Mouse (Mus musculus): ENCODE results near the gene Gas2. TPM values are rescaled to one million over a fixed set of nuclear protein-coding genes. Genes with fewer than 3 reads are reported as not detected.

Gas2 gene
- polyA plus RNA-seq, 1 experiment, result 10.9 TPM

DNA sequence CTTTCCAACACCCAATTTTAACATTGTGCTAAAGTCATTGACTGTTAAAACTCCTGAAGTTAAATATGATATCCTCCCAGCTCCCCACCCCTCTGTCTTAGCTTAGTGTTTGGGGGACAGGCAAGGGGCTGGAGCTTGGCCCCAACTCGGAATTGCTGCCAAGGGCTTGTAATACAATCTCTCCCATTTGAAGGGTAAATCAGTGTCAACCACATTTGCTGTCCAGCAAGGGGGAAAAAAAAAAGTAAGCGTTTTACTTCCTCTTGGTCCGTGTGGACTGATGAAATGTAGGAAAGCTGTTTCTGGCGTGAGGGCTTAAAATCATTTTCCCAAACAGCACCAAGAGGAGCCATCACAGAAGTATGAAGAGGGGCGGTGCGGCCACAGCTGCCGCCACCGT is 16.9 kb downstream of the Gas2 start:
- H3K27ac ChIP-seq (ENCODE audit: insufficient read depth, low read length), result peak overlapping the region; percentile 83
- H3K4me1 ChIP-seq (ENCODE audit: control insufficient read depth, insufficient read depth, low read length), result no peaks in the 10 kb centered on the region
- peak overlapping the region; percentile 51 for H3K4me3 ChIP-seq (ENCODE audit: insufficient read depth, low read length)
- no peak for TF ChIP-seq CTCF (IDR thresholded peaks at IDR 0.05; ENCODE audit: extremely low read depth, insufficient read depth, low read length)
- TF ChIP-seq POLR2A (IDR thresholded peaks at IDR 0.05; ENCODE audit: extremely low read depth, insufficient read depth, low read length), result no peak

DNA sequence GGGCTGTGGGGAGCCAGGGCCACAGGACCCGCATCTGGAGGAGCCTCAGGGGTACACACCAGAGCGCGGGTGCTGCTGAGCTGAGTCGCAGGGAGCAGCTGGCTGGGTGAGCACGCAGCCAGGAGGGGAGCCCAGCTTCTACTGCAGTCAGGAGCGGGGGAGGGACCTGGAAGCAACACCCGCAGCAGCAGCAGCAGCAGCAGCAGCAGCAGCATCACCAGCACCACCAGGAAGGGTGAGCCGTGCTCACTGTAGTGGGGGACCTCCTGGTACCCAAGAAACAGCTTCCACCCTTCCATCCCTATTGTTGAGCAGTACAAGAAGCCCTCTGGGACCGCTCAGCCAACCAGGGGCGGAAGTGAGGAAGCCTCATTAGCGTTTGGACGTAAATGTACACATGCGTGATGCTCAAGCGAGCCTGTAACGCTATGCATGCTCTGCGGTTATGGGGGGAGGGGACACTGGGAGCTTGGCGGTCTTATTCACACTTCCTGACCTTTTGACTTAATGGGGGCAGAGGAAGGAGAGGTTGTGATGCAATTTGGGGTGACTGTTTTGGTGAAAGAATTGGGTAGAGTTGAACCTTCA is 17.4 kb downstream of the Gas2 start:
- TF ChIP-seq POLR2A (IDR thresholded peaks at IDR 0.05; ENCODE audit: extremely low read depth, insufficient read depth, low read length) (peak; percentile 62; the same call in 1 of the 2 replicates), CTCF (IDR thresholded peaks at IDR 0.05; ENCODE audit: extremely low read depth, insufficient read depth, low read length) (no peak)
- H3K4me1 ChIP-seq (ENCODE audit: control insufficient read depth, insufficient read depth, low read length), result no peaks in the 10 kb centered on the region

DNA sequence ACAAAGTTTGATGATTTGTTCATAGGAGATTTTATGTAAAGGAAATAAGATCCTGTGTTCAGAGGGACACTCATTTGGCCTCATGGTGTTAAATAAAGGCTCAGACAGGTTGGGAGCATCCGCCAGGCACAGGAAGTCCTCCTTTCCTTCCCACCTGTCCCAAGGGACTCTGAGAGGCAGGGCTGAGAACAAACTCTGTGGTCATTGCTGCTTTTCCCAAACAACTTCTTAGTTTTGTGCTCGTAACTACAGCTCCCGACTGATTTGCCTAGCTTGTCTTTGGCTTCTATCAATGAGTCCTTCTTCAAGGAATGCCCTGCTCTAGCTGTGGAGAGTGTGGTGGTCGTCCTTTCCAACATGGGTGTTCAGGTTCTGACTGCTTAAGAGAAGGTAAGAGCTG is 18.3 kb downstream of the Gas2 start:
- TF ChIP-seq CTCF (IDR thresholded peaks at IDR 0.05; ENCODE audit: extremely low read depth, insufficient read depth, low read length) (no peak), POLR2A (IDR thresholded peaks at IDR 0.05; ENCODE audit: extremely low read depth, insufficient read depth, low read length) (no peak)
- no peaks in the 10 kb centered on the region for H3K4me1 ChIP-seq (ENCODE audit: control insufficient read depth, insufficient read depth, low read length)
- H3K4me3 ChIP-seq (ENCODE audit: insufficient read depth, low read length), result no peak overlapping the region
- H3K27ac ChIP-seq (ENCODE audit: insufficient read depth, low read length), result no peak overlapping the region

More for the DNA sequence above, 17.4 kb downstream of the Gas2 start:
- H3K4me3 ChIP-seq (ENCODE audit: insufficient read depth, low read length), result peak overlapping the region; percentile 51
- H3K27ac ChIP-seq (ENCODE audit: insufficient read depth, low read length), result peak overlapping the region; percentile 83

DNA sequence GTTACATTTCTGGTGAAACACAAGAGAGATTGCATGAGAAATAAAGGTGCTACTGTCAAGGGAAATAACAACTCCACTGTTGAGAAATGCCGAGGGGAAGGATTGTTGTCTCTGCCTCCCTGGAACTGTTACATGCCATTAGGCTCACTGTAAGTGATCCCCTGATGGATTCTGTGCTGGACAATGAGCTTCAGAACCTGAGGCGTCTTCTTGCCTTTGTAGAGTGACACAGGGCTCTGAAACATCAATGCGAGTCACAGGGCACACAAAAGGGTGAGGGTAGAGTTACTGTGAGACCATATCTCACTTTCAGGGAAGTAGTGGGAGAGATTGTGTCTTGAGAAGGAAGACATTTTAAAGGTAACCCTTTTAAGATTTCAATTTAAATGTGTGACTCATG is 23.5 kb downstream of the Gas2 start:
- TF ChIP-seq CTCF (IDR thresholded peaks at IDR 0.05; ENCODE audit: extremely low read depth, insufficient read depth, low read length), result no peak
- TF ChIP-seq POLR2A (IDR thresholded peaks at IDR 0.05; ENCODE audit: extremely low read depth, insufficient read depth, low read length), result no peak
- no peak overlapping the region for H3K4me3 ChIP-seq (ENCODE audit: insufficient read depth, low read length)
- H3K4me1 ChIP-seq (ENCODE audit: control insufficient read depth, insufficient read depth, low read length), result no peaks in the 10 kb centered on the region
- no peak overlapping the region for H3K27ac ChIP-seq (ENCODE audit: insufficient read depth, low read length)

DNA sequence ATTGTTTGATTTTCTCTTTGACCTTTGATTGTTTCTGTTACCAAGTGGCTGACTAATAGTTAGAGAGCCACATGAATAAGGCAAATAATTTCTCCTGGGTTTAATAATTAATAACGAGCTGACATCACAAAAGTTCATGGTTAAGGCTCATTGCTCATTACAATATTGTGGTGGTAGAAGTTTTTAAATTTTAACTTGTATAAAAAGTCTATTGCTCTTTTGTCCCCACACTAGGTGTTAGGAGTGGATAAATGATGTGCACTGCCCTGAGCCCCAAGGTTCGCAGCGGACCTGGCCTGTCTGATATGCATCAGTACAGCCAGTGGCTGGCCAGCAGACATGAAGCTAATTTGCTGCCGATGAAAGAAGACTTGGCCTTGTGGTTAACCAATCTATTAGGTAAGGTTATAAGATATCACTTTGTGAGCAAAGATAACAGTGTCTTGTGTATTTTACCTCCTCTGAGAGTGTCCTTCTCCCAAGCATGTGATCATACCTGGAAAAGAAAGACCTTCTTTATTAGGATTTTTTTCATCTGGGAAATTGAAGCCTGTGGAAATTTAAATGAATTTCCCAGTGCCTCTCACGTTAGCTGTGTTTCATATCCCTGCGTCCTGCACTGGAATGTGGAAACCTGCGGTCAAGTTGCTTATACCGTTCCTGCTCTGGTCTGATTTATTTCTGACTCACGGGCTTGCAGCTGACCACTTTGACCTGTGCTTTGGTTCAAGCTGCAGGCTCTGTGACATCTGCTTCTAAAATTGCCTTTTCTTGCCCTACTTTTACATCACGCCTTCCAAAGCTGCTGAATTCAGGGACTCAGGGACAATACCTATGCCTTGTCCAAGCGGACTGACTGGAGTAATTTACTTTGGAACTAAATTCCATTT is 26.1 kb downstream of the Gas2 start:
- no peak overlapping the region for H3K27ac ChIP-seq (ENCODE audit: insufficient read depth, low read length)
- H3K4me1 ChIP-seq (ENCODE audit: control insufficient read depth, insufficient read depth, low read length), result no peaks in the 10 kb centered on the region
- no peak overlapping the region for H3K4me3 ChIP-seq (ENCODE audit: insufficient read depth, low read length)
- TF ChIP-seq POLR2A (IDR thresholded peaks at IDR 0.05; ENCODE audit: extremely low read depth, insufficient read depth, low read length) (no peak), CTCF (IDR thresholded peaks at IDR 0.05; ENCODE audit: extremely low read depth, insufficient read depth, low read length) (no peak)

DNA sequence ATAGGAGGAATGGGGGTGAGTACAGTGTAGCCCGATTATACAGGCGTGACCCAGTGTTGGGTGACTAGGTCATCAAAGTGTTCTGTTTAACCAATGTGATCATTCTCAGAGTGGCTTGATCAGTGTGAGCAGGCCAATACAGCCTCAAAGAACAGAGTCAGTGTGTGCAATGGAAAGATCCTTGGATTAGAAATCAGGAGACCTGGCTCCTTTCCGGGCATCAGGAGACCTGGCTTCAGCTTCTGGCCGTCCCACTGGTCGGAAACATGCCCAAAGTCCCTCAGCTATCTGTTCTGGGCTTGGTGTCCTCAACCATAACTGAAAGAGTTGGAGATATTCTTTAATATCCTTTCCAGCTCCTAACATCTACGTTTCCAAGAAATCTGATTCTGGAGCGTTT is 27.8 kb downstream of the Gas2 start:
- H3K27ac ChIP-seq (ENCODE audit: insufficient read depth, low read length), result no peak overlapping the region
- no peak overlapping the region for H3K4me3 ChIP-seq (ENCODE audit: insufficient read depth, low read length)
- no peaks in the 10 kb centered on the region for H3K4me1 ChIP-seq (ENCODE audit: control insufficient read depth, insufficient read depth, low read length)
- TF ChIP-seq CTCF (IDR thresholded peaks at IDR 0.05; ENCODE audit: extremely low read depth, insufficient read depth, low read length) (no peak), POLR2A (IDR thresholded peaks at IDR 0.05; ENCODE audit: extremely low read depth, insufficient read depth, low read length) (no peak)

DNA sequence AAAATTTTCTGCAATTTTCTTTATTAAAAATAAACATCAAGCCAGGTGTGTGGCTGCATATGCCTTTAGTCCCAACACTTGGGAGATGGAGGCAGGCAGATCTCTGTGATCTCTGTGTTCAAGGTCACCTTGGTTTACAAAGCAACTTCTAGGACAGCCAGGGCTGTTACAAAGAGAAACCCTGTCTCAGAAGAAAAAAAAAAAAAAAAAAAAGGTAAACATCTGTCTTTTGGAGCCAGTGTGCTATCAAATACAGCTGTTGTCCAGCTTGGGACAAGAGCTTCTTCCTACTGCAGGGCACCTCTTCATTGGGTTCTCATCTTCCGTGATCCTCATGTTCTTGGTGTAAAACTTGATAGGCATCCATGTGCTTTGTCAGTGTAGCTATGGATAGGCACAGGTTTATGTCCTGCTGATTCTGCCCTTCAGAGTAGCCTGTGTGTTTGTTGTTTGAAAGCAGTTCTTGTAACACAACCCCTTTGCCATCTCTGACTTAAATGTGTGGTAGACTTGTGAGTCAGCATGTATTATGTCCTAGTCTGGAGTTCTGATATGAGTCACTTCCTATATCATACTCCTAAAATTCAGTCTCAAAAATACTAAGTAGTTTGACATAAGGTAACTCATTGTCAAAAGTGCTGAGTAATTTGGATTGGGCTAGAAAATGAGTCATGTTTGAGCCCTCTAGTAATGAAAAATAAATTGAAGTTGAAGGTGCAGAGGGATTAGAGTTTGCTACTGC is 30.6 kb downstream of the Gas2 start:
- Histone ChIP-seq H3K27ac (ENCODE audit: insufficient read depth, low read length) (no peak overlapping the region), H3K4me1 (ENCODE audit: control insufficient read depth, insufficient read depth, low read length) (no peaks in the 10 kb centered on the region), H3K4me3 (ENCODE audit: insufficient read depth, low read length) (no peak overlapping the region)
- TF ChIP-seq POLR2A (IDR thresholded peaks at IDR 0.05; ENCODE audit: extremely low read depth, insufficient read depth, low read length) (no peak), CTCF (IDR thresholded peaks at IDR 0.05; ENCODE audit: extremely low read depth, insufficient read depth, low read length) (no peak)

DNA sequence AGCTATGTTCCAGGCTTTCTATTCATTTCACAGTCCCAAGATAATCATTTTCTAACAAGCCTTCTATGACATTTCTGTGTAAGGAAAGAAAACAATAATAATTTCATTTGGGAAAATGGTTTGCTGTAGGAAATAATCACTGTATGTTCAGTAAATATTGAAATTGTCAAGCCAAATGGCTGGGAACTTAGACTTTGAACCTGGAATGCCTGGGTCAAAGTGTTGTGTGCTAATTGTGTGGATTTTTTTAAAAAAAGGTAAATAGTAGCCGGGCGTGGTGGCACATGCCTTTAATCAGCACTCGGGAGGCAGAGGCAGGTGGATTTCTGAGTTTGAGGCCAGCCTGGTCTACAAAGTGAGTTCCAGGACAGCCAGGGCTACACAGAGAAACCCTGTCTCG is 31.2 kb downstream of the Gas2 start:
- no peak overlapping the region for H3K4me3 ChIP-seq (ENCODE audit: insufficient read depth, low read length)
- no peak for TF ChIP-seq POLR2A (IDR thresholded peaks at IDR 0.05; ENCODE audit: extremely low read depth, insufficient read depth, low read length)
- TF ChIP-seq CTCF (IDR thresholded peaks at IDR 0.05; ENCODE audit: extremely low read depth, insufficient read depth, low read length), result no peak
- H3K4me1 ChIP-seq (ENCODE audit: control insufficient read depth, insufficient read depth, low read length), result no peaks in the 10 kb centered on the region
- H3K27ac ChIP-seq (ENCODE audit: insufficient read depth, low read length), result no peak overlapping the region

DNA sequence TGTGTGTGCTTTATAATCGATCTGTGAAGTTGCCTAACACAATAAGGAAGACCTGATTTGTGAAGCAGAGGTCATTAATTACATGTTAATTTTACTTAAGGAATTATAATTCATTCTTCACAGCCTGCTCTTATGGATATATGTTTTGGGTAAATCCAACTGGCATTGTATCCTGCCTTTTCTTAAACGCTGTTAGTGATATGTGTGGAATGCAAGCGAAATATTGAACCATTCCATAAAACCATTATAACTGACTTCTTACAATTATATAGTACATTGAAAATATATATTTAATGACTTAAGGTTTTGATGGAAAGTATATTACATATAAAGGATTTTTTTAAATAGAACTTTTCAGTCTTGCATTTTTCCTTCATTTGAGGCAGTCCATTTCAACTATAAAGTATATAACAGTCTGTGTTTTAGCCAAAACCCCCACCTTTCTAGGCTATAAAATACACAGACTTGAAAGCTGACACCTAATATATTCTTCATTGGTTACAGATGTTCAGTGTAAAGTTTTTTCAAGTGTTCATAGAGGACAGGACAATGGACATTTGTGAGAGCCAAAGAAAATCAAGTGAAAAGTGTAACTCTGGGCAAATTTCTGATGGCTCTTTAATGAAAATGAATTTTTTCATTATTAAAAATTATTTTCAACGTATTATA is 32.5 kb downstream of the Gas2 start:
- Histone ChIP-seq H3K4me3 (ENCODE audit: insufficient read depth, low read length) (no peak overlapping the region), H3K27ac (ENCODE audit: insufficient read depth, low read length) (no peak overlapping the region)
- TF ChIP-seq POLR2A (IDR thresholded peaks at IDR 0.05; ENCODE audit: extremely low read depth, insufficient read depth, low read length) (no peak), CTCF (IDR thresholded peaks at IDR 0.05; ENCODE audit: extremely low read depth, insufficient read depth, low read length) (no peak)

More for the DNA sequence above, 32.5 kb downstream of the Gas2 start:
- H3K4me1 ChIP-seq (ENCODE audit: control insufficient read depth, insufficient read depth, low read length), result no peaks in the 10 kb centered on the region
